Mouse (Mus musculus) cerebellum, adult 8-10 months (tissue): Measurements from ENCODE around the gene Dda1.
"Not testable (repeated sequence)": the region's sequence is repeated elsewhere in the genome, so short reads cannot be mapped to it uniquely, and the experiment has no call there.

Experiments
- DNase-seq: peaks from one replicate; pipeline ENCODE4 v3.0.0; 2022

Gene Dda1

DNA sequence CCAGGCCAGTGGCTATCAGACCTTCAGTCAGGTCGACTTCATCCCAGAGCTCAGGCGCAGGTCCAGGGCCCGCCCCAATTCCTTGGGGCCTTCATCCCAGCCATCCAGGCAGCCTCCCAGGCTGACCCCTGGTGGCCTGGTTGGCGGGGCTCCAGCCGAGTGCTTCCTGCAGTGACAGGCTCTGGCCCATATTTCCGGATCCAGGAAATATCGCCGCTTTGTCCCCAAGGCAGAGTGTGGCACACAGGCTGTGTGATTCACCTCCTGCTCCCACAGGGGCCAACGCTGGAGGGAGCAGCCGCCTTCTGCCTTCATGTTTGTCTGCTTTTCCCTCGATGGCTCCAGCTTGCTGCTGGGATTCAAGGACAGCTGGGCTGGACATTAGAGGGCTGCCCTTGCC, 27.5 kb downstream of the Dda1 start:
- peak; percentile 73 for DNase-seq

DNA sequence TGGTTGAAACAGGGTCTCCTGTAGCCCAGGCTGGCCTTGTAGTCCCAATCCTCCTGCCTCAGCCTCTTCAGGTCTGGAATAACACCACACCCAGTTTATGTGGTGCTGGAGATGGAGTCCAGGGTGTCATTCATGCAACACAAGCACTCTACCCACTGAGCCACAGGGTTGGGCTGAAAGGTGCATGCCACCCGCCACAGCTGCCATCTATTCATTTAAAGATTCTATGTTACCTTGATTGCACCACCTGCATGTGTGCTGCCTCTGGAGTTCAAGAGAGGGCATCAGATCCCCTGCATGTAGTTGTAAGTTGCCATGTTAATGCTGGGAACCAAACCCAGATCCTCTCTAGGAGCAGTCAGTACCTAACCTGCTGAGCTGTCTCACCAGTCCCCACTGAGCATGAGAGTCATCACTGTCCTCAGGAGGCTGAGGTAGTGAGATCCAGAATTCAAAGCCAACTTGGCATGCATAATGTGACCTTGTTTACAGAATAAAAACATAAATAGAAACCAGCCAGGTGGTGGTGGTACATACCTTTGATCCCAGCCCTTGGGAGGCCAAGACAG, 28.2 kb downstream of the Dda1 start:
- DNase-seq, result no peak

DNA sequence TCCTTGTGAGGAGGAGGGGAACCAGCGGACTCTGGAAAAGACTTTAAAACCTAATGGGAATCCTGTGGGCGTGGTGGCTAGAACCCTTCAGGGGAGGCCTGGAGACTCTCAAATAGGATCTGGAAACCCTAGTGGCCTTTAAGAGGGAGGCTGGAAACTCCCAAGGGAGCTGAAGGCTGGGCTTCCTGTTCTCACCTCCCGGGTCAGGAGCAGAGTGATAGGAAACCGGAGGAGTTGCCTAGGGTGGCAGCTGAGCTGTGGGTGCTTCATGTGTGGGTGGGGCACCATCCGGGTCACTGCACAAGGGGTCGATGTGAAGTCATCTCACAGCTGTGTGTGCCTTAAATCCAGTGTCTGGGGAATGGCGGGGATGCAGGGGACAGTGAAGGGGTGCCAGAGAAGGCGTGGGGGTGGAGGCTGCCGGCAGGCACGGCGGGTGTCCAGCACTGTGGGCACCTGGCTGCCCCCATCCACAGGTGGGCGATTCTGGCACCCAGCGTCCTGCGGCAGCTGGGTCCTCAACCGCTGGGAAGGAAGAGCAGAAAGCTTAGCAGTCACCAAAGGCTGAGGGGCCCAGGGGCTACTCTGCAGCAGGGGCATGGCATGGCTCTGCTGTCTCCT, 29.0 kb downstream of the Dda1 start:
- no peak for DNase-seq

DNA sequence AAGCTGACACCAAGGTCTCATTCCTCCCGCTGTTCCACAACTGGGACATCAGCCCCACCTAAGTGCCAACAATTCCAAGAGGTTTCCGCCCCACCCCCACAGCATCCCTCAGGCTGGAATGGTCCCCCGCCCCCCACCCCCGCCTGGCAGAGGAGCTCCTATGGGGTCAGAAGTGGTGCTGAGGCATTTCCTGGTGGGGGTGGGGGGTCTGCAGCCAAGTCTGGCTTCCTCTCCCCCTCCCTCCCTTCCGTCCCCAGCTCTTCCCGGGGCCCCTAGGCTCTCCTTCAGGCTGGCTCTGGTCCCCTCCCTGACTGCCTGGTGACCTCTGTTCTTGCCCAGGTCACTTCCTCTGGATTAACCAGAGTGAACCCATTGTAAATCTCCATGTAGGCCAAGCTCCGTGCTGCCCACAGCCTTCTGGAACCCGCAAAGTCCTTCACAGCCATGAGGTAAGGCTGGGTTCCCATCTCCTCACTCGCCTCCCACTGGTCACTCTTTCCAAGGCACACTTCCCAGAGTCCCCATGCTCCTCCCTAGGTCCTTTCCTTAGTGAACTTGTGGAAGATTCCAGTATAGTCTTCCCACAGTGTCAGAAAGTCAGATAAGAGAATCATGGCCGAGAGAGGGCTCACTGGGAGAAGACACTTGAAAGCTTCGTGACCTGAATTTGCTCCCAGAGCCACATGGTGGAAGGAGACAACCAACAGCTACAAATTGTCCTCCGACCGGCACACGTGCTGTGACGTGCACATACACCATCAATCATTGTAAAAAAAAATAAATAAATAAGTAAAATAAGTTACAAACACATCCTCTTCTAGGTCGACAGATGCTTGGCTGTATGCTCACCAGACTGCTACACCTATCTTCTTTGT, 30.1 kb downstream of the Dda1 start:
- no peak for DNase-seq

DNA sequence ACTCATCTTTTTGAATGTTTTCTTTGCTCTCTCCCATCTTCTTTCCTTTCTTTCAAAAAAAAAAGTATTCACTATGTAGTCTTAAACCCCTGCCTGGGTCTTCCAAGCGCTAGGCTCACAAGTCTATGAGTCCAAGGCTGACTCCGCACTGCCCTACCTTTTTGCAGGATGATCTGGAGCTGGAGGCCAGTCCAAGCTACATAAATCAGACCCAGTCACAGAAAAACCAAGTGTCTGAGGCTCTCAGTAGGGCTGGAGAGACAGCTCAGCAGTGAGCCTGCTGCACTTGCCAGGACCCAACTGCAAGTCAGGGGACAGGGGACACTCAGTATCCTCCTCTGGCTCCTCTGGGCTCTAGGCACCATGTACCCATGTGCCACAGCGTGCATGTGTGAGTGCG, 35.4 kb downstream of the Dda1 start:
- no peak for DNase-seq

DNA sequence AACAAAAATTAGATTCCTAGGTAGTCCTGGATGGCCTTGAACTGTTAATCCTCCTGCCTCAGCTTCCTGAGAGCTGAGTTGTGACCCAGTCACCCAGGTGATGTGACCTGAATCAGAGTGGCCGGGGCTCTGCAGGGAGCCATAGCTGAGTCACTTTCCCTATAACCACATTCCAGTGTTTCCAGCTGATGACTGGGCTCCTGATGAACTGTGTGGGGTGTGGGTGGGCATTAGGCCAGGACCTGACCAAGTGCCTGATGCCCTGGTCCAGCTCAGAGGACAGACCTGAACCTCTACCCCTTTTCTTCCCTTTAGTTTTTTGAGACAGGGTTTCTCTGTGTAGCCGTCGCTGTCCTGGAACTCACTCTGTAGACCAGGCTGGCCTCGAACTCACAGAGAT, 36.3 kb downstream of the Dda1 start:
- no peak for DNase-seq

DNA sequence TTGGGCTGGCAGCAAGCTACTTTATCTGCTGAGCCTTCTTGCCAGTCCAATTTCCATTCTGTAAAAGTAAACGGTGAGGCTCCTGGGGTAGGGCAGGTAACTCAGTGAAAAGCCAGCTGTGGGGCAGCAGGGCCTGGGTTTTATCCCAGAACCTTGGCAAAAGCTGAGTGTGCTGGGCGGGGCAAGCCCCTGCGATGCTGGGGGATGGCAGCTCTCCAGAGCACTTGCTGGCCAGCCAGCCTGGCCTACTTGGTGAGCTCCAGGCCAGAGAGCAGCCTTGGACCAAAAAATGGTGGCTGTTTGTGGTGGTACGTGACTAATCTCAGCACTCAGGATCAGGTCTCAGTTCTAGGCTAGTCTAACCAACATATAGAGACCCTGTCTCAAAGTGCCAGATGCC, 37.0 kb downstream of the Dda1 start:
- peak; percentile 67 for DNase-seq

DNA sequence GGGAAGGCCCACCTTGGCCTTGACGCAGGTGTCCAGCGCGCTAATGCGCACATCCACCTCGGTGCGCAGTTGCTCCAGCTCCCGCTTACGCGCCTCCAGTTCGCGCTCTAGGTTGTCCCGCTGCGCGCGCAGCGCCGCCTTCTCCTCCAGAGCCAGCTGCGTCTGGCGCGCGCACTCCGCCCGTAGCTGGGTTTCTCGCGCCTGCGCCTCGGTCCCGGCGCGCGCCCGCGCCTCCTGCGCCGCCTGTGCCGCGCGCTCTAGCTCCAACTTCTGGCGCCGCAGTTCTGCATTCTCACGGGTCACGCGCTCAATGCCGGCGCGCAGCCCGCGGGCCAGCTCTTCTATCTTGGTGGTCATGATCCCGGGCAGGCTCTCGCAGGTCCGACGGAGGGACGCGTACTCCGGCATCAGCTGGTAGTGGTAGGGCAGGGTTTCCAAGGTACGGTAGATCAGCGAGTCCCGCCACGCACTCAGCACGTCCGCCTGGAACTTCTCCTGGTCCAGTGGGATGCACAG, 38.6 kb downstream of the Dda1 start:
- peak; percentile 78 for DNase-seq

DNA sequence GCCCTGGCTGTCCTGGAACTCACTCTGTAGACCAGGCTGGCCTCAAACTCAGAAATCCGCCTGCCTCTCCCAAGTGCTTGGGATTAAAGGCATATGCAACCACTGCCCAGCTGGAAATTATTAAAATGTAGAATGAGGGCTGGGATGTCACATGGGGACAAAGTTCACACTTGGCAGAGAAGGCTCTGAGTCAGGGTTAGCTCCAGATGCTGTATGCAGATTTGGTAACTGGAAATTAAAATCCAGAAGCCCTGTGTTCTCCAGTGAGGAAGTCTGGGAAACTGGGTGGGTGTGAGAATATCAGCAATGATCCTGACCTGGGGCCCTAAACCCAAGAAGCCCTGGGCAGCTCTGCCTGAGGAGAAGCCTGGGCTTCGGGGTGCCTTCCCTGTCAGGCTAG, 40.3 kb downstream of the Dda1 start:
- no peak for DNase-seq

DNA sequence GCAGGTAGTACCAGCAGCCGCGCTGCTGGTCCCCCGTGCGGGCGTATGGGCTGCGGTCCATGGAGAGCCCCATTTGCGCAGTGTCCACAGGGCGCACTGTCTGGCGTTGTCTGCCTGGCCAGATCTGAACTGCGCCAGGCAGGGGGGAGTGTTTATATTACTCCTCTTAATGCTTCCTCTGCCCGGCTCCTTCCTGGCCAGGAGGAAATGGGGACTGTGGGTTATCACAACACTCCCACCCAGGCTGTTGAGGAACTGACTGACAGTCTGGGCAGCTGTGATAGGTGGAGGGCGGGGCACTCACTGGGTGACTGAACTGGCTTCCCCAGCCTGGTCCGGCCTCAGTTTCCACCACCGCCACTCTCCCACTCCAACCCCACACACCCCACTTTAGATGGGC, 42.6 kb downstream of the Dda1 start, which contains the start of gene Plvap:
Gene Plvap, minus strand, starts transcription at position 109 of the 400 bp plus-strand sequence.
- DNase-seq, result no peak

DNA sequence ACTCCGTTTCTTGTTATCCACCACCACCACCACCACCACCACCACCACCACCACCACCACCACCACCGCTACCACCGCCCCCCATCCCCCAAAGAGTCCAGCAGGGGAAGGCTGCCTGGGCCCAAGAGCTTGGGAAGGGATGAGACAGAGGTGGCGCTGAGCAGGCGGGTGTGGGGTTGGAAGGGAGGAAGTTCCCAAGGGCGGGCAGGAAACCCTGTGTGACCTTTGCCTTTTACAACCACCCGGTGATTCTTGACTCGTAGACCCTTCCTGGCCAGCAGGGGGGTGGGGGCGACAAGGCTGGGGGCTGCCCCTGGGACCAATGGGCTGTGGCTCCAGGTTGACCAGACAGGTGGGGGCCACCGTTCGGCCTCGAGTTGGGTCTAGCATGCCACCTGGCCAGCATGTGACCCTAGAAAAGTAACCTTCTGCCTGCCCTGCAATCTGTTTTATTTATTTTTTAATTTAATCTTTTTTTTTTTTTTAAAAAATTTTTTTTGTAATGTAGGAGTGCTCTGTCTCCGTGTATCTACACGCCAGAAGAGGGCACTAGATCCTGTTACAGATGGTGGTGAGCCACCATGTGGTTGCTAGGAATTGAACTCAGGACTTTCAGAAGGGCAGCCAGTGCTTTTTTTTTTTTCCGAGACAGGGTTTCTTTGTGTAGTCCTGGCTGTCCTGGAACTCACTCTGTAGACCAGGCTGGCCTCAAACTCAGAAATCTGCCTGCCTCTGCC, 44.2 kb downstream of the Dda1 start:
- DNase-seq, result no peak

DNA sequence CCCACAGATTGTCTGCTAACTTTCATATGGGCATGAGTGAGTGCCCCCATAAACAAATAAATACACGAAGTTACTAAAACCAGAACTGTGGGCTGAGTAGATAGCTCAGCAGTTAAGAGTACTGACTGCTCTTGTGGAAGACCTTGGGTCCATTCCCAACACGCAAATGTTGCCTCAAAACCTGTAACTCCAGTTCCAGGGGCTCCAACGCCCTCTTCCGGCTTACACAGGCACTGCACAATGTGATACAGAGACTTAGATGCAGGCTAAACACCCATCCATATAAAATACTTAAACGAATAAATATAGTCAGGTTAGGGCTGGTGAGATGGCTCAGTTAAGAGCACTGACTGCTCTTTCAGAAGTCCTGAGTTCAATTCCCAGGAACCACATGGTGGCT, 46.0 kb downstream of the Dda1 start:
- DNase-seq, result no peak

DNA sequence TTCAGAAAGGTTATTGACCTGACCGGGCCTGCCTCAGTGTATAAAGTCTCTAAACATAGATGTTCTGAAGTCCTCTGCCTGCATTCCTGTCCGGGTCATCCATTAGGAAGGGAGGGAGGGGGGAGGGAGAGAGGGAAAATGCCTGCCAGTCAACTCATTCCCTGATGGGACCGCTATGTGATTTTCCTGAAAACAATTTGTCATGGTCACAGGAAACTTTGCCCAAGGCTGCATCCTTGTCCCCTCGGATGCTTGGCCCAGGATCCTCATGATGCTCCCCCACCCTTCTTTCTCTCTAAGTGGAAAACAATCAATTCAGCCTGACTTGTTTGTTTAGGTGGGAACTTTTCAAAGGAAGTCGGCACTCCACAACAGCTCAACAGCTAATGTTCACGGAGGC, 47.8 kb downstream of the Dda1 start:
- DNase-seq, result no peak

DNA sequence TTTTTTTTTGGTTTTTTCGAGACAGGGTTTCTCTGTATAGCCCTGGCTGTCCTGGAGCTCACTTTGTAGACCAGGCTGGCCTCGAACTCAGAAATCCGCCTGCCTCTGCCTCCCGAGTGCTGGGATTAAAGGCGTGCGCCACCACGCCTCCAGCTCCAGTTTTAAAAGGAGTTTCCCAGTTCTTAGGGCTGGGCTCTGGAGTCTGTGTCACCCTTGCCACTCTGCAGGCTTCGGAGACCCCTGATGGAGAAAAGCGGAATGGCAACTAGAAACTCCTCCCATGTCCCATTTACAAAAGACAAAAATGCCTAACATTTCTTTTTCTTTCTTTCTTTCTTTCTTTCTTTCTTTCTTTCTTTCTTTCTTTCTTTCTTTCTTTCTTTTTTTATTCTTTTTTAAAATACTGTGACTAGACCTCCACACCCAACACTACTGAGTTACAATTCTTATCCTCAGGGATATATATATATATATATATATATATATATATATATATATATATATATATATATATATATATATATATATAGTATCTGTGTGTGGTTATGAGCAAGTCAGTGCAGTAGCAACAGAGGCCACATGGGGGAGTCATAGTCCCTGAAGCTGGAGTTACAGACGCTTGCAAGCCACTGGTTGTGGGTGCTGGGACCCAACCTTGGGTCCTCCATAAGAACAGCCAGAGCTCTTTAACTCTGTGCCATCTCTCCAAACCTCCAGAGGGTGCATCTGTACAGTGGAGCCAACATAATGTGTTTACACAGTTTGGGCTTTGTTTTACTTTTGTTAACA, 50.2 kb downstream of the Dda1 start:
- not testable (repeated sequence) for DNase-seq

DNA sequence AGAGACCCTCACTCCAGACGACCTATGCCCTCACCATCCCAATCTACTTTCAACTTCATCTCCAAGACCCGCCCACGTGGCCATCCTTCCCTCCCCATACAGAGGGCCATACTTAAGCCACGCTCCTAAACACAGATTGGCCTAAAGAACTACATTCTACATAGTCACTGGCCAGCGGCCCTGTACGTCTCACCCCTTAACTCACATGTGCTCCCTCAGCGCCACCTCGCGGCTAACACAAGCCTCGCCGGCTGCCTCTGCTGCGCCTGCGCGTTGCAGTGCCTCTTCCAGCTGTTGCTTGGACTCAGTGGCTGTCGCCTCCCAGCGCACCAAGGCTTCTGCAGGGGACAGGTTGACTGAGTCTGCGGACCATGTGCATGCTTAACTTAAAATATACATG, 52.6 kb downstream of the Dda1 start:
- DNase-seq, result peak; percentile 93

DNA sequence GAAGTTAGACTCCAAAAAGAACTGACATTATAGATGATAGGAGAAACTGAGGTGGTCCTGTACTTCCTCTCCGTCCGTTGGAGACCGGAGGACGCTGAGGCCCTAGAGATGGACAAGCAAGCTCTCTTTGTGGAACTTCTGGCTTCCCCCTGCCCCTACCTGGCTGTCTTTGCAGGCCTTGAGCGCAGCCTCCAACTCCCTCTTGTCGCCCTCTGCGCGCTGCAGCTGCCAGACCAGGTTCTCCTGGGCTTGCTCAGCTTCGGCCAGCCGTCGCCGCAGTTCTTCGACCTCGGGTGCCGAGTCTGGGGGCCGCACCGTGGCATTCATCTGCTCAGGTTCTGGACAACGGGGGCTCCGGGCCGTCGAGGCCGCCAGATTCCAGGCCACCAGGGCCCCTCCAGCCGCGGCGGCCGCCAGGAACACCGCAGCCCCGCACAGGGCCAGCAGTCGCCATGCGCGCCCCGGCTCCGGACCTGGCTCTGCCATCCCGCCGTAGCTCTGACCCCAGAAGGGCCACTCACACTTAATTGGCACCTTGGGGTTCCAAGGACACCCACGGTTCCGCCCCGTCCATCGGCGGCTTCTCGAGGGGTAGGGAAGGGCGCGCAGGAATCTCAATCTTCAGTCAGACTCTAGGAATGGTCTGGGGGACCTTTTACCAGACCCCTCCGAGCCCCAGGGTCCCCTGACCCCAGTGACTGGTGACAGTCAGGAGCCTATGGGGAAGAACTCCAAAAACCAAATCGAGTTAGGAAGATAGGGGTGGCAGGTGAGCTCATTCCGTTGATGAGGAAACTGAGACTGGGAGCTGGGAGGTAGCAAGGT, 56.4 kb downstream of the Dda1 start, which contains the start of gene Ccdc194:
Gene Ccdc194, minus strand, starts transcription at position 486 of the 825 bp plus-strand sequence.
- DNase-seq, result no peak
